Mouse (Mus musculus) left cerebral cortex, adult 2 months (tissue): ENCODE results near the gene Pus10. TPM values are rescaled to one million over a fixed set of nuclear protein-coding genes. Genes with fewer than 3 reads are reported as not detected.
A peak's percentile ranks its signal among the peaks of the same experiment; 100 is the strongest.

Experiments used
- DNase-seq, 2 experiments: peaks; one replicate each; pipeline ENCODE4 v3.0.0; 2021 to 2022; ENCODE audit warnings: low spot score in 2 of 2, mixed read lengths in 1 of 2; ENCODE audit errors: extremely low spot score in 1 of 2
- H3K27ac ChIP-seq: fragments of 200-600 bp; 2 replicates; pipeline ENCODE4 v1.8.1; 2022
- H3K4me3 ChIP-seq: fragments of 200-600 bp; 2 replicates; pipeline ENCODE4 v1.8.1; 2022
- CTCF ChIP-seq: fragments of 200-600 bp; IDR thresholded peaks from 2 replicates; pipeline ENCODE4 v1.8.1; 2022; ENCODE audit warnings: antibody characterized with exemption, mild to moderate bottlenecking, moderate library complexity
- intact Hi-C: fragments of 180-260 bp; cut with DNase I; formaldehyde crosslinking; loops from one replicate; pipeline ENCODE4 v1.15.1; 2025
- total RNA-seq, 2 experiments: library from RNA; stranded (reverse); gene quantifications; 2 replicates each; pipeline ENCODE4 v1.2.3; 2021

Gene Pus10
- total RNA-seq, 2 experiments from 2014 or later = 16.6 to 19.4 TPM

GRCm38 (mm10) chr11:23769033-23769432, 103.6 kb downstream of the Pus10 start:
- TF ChIP-seq CTCF = no peak
- intact Hi-C loops = no loop called here
- peak overlapping the region; percentile 95; the same call in 1 of the 2 replicates for H3K4me3 ChIP-seq
- no peak for DNase-seq
- no peak overlapping the region for H3K27ac ChIP-seq

GRCm38 (mm10) chr11:23769686-23770509, 104.4 kb downstream of the Pus10 start:
- no peak for TF ChIP-seq CTCF
- Histone ChIP-seq H3K4me3 (peak overlapping the region; percentile 95), H3K27ac (peak overlapping the region; percentile 97)
- peak; percentile 13 to 17 for DNase-seq
- intact Hi-C loops = loop anchor here (2.0 kb wide), 1 partner anchor 105 kb away; the partner anchor contains the start of genes Pex13 and Pus10

DNA sequence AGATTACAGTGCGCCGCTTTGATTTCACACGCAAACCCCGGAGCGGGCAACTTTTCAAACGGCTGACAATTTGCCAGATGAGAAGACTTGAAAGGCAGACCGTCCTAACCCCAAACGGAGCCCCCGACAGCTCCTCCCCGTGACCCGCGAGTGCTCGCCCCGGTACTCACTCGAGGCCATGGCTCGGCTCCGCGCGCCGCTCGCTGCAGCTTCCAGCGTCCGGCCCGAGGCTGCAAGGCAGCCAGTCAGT, 105.0 kb downstream of the Pus10 start:
- intact Hi-C loops = loop anchor here (2.0 kb wide), 1 partner anchor 106 kb away; the partner anchor contains the start of genes Pex13 and Pus10
- peak overlapping the region; percentile 95 for H3K4me3 ChIP-seq
- no peak for TF ChIP-seq CTCF
- H3K27ac ChIP-seq = peak overlapping the region; percentile 97
- DNase-seq = no peak

DNA sequence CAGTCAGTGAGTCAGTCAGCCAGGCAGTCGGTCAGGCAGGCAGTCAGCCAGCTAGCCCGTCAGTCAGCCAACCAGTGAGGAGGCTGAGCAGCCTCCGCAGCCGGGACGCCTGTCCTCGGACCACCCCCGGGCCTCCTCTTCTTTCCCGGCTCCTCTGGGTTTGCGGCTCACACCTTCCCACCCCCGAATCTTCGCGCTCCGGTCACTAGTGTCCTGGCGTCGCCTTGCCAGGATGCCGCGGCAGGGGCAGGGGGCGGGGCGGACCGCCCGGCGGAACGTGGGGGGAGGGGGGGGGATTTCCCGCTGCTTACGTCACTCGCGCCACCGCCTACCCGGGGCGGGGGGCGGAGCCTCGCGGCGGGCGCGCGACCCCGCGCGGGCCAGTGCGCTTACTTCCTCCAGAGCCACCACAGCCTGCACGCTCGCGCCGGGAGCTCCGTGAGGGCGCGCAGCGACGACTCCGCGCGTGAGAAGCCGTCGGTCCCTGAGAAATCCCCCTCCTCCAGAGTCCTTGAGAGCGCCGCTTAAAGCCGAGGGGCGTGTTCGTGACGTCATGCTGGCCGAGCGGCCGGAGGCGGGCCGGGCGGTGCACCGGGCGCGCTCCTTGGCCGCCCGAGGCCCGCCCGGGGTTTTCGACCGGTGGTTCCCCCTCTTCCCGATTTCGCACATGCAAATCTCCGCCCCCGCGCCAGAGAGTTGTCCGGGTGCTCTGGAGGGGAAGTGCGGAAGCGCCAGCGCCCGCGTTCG, 105.5 kb downstream of the Pus10 start, which contains the start of gene Rel:
Gene Rel, minus strand, starts transcription at position 211 of the 747 bp plus-strand sequence.
- DNase-seq = peak; percentile 85 to 90
- intact Hi-C loops = loop anchor here (1.0 to 2.0 kb wide), 2 partner anchors 106 to 124 kb away; partner anchors contain the start of genes Papolg, Pex13 and Pus10
- peak within 1 kb of the TSS; percentile 97 for H3K27ac ChIP-seq
- peak within 1 kb of the TSS; percentile 95 for H3K4me3 ChIP-seq
- no peak for TF ChIP-seq CTCF

DNA sequence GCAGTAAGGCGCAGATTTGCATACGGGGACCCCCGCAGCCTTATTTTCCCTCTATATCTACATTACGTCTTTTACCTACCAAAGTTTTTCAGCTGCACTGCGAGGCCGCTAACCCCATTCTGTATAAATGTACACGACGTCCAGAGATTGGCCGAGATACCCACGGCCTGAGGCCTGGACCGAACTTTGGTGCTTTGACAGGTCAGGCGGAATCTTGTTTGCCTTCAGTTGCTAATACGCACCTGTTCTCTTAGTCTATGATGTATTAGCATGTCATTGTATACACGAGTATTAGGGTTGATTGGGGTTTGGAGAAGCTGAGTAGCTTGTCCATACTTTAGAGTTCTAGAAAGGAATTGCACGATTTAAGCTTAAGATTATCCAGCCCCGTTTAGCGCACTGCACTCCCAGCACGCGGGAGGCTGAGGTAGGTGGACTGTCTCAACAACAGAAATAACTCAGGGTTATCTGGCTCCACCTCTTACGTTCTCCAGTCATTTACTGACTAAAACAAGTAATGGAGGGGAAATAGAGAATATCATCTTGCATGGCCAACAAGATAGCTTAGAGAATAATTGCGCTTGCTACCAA, 106.1 kb downstream of the Pus10 start:
- H3K27ac ChIP-seq = peak overlapping the region; percentile 97
- peak overlapping the region; percentile 95 for H3K4me3 ChIP-seq
- DNase-seq = no peak
- intact Hi-C loops = loop anchor here (1.0 to 2.0 kb wide), 2 partner anchors 107 to 124 kb away; partner anchors contain the start of genes Papolg, Pex13 and Pus10
- TF ChIP-seq CTCF = no peak

- H3K27ac ChIP-seq = no peak overlapping the region
- no peak for DNase-seq
- intact Hi-C loops = no loop called here
Measured at GRCm38 (mm10) chr11:23772471-23772870, 107.0 kb downstream of the Pus10 start.

DNA sequence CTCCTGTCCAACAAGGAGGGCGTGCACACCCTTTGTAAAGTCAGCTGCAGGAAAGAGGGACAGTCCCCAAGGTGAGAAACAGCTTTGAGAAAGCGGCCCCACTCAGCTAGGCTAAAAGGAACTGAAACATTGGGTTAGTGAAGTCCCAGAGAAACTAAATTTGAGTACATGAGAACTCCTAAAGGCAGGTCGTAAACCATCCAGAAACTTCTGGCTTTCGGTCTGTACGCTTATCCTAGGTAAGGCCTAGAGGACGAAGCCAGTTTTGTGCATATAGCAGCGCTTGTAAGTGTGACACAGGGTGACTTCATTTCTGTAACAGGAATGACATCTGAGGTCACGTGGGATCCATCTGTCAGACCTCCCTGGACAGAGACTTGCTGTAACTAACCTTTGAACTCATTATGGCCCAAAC, 113.3 kb downstream of the Pus10 start:
- Histone ChIP-seq H3K27ac (no peak overlapping the region), H3K4me3 (no peak overlapping the region)
- DNase-seq = no peak
- TF ChIP-seq CTCF = no peak
- intact Hi-C loops = no loop called here

More at GRCm38 (mm10) chr11:23772471-23772870, 107.0 kb downstream of the Pus10 start:
- H3K4me3 ChIP-seq = no peak overlapping the region
- TF ChIP-seq CTCF = no peak

GRCm38 (mm10) chr11:23782038-23782437, 116.6 kb downstream of the Pus10 start:
- TF ChIP-seq CTCF = no peak
- no peak for DNase-seq
- intact Hi-C loops = no loop called here
- Histone ChIP-seq H3K4me3 (no peak overlapping the region), H3K27ac (no peak overlapping the region)

Other genes starting within 250 kb of the Pus10 start
- 10 to 100 TPM; 44.5 to 49.5 TPM for gene Ahsa2, start 167.6 kb upstream of the Pus10 start, total RNA-seq
- gene 1700093K21Rik, start 144.5 kb upstream of the Pus10 start, total RNA-seq = under 1 TPM in 1 of 2 experiments, not detected in 1; 0.41 TPM
- gene 0610010F05Rik, start 32.0 kb upstream of the Pus10 start, total RNA-seq = 10 to 100 TPM; 36.6 to 43.1 TPM
- 10 to 100 TPM; 31.2 to 35.4 TPM for gene Pex13, start 285 bp downstream of the Pus10 start, total RNA-seq
- gene Rel, start 105.3 kb downstream of the Pus10 start, total RNA-seq = 1 to 10 TPM; 3.6 to 4.1 TPM
- 10 to 100 TPM; 20.5 to 20.8 TPM for gene Papolg, start 229.6 kb downstream of the Pus10 start, total RNA-seq